Mouse (Mus musculus) urinary bladder, adult 2 months (tissue): ENCODE data around the gene Acot5. TPM values are rescaled to one million over a fixed set of nuclear protein-coding genes. Genes with fewer than 3 reads are reported as not detected.
"Not testable (repeated sequence)": the region's sequence is repeated elsewhere in the genome, so short reads cannot be mapped to it uniquely, and the experiment has no call there.

Experiments
- DNase-seq: peaks from one replicate; pipeline ENCODE4 v3.0.0; 2022; ENCODE audit warnings: low spot score
- polyA plus RNA-seq: library from polyadenylated mRNA; depleted of rRNA; stranded (reverse); fragments of >200 nt; gene quantifications from 2 replicates; pipeline ENCODE4 v1.2.3, GENCODE M21; 2012

Gene Acot5
- polyA plus RNA-seq, 1 experiment: 0.06 TPM

DNA sequence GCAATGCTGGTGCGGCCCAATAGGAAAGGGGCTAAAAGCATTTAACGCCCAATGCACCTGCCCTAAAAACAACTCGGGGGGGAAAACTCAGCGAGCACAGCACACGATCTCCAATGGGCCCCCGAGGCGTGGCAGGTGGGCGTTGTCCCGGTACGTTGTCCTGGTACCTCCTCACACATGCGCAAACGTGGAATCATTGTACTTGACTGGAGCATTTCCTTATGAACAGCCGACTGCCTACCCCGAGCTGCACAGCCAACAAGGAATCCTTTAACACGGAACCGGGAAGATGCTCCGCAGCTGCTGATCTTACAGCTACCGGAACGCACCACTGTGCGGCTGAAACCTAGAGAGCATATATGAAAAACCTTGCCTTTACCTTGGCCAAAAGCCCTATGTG lies 6.8 kb upstream of the Acot5 start:
- DNase-seq: no peak

DNA sequence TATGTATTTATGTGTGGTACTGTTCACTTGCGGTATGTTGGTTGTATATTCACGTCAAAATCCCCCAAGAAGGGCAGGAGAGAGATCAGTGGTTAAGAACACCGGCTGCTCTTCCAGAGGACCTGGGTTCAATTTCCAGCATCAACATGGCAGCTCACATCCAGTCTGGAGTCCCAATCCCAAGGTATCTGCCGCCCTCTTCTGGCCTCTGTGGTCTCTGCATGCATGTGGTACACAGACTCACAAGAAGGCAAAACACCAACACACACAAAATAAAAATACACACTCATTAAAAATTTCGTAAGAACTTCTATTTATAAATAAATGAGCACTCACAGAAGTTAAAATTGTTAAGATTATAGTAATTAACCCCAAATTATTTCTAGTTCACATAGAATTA lies 5.9 kb upstream of the Acot5 start:
- DNase-seq: no peak

DNA sequence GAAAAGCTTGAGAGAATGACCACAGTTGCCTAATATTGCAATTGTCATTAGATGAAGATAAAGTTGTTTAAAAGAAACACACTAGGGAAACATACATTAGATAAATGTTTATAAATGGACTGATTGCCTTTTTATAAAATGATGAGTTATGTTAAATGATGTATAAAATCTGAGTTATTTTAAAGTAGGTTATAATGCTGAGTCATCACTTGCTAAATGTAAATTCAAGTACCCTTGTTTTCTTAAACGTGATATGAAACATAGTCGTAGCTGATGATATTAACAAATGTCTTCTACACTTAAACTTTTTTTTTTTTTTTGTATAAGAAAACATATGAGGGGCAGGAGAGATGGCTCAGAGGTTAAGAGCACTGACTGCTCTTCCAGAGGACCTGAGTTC lies 5.3 kb upstream of the Acot5 start:
- no peak for DNase-seq

DNA sequence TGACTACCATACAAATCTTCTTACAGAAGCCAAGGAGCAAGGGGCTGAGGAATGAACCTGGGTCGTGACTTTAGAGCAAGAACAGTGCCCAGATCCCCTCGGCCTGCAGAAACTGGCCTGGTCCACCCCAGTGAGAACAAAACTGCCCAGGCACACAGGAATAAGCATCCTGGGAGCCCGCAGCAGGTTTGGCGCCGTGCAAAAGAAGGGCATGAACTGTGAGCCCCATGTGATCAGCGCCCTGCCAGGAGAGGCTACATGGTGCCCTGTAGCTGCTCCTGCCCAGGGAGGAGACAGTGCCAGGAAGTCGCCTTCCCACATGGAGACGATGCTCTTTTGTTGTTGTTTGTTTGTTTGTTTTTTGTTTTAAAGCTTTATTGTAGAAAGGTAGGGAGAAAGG lies 4.5 kb upstream of the Acot5 start:
- no peak for DNase-seq

DNA sequence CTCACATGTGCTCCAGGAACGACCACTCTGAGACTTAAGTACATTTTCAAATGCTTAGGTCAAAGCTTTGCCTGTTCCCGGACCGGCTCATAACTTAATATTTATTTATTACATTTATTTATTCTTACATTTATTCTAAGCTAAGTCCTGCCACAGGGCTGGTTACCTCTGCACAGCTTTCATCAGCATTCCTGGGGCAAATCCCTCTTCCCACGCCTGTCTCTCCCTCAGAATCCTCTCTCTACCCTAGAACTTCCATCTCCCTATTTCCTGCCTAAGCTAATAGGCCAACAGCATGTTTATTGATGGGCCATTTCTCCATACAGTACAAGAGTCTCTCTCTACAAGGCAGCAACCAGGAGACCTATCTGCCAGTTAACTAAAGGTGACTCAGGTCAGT lies 1.4 kb upstream of the Acot5 start:
- no peak for DNase-seq

DNA sequence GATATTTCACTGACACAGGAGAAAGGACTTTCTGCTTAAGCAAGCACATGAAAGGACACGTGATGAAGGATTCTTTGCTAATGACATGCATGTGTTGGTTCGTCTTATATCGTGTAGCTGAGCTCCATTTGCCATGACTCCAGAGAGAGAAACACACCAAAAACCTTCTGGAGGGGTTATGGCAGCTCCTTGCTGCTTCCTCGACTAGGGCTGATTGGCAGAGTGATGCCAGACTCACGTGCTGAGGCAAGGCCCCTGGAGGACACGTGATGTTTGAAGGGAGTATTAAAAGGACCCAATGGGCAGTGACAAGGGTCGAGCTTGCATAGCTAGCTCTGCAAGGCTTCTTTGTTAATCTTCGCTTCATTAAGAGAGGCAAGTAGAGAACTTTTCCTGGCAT lies 829 bp upstream of the Acot5 start:
- DNase-seq: no peak

DNA sequence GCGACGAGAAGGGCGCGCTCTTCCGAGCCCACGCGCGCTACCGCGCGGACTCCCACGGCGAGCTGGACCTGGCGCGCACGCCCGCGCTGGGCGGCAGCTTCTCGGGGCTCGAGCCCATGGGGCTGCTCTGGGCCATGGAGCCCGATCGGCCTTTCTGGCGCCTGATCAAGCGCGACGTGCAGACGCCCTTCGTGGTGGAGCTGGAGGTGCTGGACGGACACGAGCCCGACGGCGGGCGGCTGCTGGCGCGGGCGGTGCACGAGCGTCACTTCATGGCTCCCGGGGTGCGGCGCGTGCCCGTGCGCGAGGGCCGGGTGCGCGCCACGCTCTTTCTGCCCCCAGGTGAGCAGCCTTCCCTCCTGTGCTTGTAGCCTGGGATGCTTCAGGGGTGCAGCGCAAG lies 457 bp downstream of the Acot5 start:
- peak; percentile 30 for DNase-seq

DNA sequence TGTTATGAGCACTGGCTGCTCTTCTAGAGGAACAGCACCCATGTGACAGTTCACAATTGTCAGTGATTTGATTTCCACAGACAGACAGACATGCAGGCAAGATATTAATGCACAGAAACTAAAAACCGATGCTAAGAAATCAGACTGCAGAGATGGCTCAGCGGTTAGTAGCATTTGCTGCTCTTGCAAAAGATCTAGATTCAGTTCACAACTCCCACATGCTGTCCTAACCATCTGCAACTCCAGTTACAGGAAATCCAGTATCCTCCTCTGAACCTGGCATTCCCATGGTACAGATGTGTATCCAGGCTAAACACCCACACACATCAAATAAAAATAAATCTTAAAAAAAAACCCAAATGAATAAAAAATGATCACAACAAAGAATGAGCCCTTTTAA lies 2.6 kb downstream of the Acot5 start:
- DNase-seq: no peak

DNA sequence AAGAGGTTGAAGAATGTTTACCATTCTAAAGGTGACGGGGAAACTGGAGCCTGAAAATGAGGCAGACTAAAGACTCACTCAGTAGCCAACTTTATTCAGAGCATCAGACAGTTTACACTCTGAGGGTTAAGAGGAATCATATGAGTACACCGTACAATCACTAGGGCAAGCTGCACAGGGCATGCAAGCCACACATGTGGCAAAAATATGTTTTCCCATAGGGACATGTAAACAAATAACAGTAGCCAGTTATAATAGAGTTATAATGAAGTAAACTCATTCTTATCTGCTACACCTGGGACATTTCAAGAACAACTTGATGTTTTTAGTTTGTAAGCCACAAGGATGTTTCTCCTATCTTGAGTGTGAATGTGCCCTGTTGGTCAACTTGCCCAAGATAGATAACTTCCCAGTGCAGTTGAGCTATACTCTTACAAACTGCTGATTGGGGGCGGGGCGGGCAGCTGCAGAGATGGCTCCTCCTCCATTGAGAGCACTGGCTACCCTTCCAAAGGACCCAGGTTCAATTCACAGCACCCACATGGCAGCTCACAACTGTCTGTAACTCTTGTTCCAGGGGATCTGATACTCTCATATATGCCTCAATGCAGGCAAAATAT lies 8.4 kb downstream of the Acot5 start:
- DNase-seq: no peak

DNA sequence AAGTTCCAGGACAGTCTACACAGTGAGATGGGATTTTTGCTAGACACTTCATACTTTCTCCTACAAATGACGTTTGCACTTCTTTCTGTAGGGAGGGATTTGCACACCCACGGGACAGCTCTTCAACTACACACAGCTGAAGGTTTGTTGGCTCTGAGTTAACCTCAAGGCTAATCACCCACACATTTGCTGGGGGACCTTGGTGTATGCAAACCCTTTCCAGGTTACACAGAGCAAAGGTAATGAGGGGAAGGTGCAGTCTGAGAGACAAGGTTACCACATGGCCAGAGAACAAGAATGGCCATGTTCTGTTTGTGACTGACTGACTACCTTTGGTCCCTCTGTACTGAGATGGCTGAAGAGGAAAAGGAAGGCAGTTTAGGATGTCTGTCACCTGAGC lies 14.7 kb downstream of the Acot5 start:
- no peak for DNase-seq

DNA sequence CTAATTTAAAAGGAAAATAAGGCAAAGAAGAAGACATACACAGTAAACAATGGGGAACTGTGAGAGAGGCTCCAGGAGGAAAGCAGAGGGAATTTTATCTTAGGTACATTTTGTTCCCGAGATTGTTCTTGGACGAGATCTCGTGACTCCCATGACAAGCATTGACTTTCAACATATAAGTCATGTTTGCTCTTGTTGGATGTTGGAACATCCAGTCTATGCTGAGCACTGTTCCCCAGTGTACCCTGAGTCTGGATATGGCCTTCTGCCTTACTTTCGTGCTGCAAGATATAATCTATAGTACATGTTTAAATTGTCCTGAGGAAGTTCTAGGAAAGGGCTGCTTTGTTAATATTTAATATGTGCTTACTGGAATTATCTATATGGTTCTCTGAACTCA lies 15.5 kb downstream of the Acot5 start:
- no peak for DNase-seq

DNA sequence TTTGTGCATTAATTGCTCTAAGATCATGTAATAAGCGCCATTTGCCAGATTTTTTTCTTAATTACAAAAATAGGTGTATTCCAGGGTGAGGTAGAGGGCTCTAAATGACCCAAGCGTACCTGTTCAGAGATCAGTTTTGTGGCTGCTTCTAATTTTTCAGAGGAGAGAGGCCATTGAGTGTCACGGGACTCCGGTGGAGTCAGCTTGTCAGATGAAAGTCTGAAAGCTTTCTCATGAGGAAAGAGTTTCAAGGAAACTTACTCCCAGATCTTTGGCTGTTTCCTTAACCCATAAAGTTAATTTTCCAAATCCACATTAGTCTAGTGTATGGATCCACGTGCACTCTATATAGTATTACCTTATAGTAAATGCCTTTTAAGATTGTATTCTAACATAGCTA lies 25.5 kb downstream of the Acot5 start:
- not testable (repeated sequence) for DNase-seq

DNA sequence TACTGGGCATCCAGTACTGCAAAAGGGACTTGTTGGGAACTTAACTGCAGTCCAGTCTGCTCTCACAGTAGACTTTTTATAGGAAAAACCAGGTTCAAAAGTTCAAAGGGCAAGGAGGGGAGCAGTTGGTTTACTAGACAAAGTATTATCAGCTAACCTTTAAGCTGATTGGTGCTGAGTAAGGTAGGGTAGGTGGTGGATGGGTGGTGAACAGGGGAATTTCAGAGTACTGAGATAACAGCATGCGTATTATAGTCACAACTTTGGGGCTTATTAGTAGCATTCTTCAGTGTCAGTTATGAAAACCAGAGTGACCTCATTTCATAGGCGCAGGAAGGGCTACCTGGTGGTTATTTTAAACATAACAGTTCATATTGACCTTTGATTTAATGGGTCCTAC lies 30.5 kb downstream of the Acot5 start:
- DNase-seq: no peak

DNA sequence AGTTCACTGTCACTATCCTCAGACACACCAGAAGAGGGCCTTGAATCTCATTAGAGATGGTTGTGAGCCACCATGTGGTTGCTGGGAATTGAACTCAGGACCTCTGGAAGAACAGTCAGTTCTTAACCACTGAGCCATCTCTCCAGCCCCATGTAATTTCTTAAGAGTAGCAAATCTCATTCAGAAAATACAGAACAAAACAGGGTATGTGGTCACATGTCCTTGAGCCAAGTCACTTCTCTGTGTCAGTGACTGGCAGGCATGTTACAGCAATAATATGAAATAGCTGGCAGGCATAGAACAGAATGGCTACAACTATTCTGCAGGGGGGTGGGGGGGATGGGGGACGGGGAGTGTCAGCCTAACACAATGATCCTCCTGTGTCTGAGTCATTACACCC lies 30.9 kb downstream of the Acot5 start:
- no peak for DNase-seq

DNA sequence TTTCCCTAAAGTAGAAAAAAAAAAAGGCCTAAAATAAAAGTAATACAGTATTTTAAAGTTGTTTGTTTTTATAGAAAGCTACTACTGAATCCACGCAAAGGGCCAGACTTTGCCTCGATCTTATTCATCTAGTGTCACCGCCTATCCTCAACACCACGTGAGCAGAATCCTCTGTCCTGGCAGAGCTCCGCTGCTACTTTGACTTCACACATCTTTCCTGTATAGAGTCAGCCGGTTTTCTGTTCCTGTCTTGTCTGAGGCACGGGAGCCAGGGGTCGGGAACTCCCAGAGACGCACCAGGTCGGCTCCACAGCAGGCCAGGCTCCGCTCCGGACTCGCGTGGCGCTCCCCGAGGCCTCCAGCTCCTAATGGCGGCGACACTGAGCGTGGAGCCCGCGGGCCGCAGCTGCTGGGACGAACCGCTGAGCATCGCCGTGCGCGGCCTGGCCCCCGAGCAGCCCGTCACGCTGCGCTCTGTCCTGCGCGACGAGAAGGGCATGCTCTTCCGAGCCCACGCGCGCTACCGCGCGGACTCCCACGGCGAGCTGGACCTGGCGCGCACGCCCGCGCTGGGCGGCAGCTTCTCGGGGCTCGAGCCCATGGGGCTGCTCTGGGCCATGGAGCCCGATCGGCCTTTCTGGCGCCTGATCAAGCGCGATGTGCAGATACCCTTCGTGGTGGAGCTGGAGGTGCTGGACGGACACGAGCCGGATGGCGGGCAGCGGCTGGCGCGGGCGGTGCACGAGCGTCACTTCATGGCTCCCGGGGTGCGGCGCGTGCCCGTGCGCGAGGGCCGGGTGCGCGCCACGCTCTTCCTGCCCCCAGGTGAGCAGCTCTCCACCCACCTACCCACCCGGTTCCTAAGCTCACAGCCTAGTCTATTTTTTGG lies 31.7 kb downstream of the Acot5 start, which contains the start of gene Acot6:
Acot6 (plus strand) TSS at position 51 of the 889 bp plus-strand sequence.
- DNase-seq: peak; percentile 40

DNA sequence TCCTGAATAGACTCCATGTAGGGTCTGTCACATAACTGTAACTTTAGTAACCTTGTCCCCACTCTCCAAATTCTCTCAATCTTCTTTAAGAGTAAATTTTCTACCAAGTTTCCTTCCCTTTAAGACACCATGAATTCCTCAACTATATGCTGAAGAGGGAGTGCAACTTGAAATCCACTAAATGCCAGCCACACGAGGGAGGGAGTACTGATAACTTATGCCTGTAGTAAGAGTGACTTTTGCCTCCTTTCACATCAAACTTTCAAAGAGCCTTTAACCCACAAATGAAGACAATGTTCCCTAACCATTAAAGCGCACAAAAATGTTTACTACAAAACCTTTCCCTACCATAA lies 32.3 kb downstream of the Acot5 start:
- DNase-seq: no peak

DNA sequence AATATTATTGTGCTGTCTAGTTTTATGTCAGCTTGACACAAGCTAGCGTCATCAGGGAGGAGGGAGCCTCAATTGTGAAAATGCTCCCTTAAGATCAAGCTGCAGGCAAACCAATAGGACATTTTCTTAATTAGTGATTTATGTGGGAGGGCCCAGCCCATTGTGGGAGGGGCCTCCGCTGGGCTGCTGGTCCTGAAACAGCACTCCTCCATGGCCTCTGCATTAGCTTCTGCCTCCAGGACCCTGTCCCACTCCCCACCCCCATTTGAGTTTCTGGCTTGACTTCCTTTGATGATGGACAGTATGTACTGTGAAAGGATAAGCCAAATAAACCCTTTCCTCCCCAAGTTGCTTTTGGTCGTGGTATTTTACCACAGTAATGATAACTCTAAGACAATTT lies 37.9 kb downstream of the Acot5 start:
- no peak for DNase-seq

DNA sequence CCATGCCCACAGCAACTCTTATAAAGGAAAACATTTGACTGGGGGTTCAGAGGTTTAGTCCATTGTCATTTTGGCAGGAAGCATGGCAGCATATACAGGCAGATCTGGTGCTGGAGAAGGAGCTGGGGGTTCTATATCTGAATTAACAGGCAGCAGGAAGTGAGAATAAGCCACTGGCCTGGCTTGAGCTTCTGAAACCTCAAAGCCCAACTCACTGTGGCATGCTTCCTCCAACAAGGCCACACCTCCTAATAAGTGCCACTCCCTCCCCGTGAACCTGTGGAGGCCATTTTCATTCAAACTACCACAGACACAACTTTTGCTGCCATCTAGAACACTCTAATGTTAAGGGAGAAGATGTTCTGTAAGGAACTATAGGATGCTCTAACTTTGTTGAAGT lies 38.6 kb downstream of the Acot5 start:
- no peak for DNase-seq

DNA sequence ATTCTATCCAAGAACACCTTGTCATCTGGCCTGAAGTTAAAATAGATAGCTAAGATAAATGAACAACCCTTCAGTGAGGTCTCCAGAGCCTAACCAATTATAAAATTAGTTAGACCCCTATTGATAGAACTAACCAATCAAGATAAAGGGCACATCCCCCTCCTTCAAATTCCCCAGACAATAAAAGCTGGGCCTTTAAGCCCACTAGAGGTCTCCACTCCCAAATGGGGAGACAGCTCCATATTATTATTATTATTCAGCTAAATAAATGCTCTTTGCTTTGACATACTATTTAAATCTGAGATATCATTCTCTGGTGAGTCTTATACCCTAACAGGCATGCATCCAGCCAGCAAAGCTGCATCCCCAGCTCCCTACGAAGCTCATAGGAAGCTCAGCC lies 40.8 kb downstream of the Acot5 start:
- no peak for DNase-seq

DNA sequence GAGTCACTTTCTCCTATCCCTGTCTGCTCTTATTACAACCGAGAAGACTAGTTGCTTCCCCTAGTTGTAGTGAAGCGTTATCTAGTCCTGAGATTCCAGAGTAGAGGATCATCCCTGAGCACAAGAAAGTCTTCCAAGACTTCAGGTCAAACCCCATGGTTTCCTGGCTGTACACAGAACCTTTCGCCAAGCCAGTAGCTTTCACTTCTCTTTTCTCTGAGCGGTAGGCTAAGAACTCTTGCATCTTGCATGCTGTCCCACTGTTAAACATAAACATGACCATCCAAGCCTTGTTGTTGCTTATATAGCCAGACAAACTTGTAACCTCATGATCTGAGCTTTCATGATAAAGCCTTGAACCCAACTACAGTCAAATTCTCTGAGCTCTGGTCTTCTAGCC lies 41.7 kb downstream of the Acot5 start:
- no peak for DNase-seq

DNA sequence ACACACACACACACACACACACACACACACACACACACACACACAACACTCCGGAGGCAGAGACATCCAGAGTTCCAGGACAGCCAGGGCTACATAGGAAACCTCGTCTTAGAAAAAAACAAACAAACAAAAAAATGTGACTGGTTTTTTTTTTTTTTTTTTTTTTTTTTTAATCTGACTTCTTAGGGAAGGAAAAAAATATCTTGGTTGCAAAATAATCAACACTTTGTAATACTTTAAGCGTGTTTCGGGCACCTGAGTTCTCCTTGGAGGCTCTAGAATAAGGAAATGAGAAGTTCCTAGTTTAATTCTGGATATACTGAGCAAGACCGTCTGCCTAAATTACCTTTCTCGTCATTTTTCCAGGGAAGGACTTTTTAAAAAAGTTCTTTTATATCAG lies 44.6 kb downstream of the Acot5 start:
- no peak for DNase-seq

DNA sequence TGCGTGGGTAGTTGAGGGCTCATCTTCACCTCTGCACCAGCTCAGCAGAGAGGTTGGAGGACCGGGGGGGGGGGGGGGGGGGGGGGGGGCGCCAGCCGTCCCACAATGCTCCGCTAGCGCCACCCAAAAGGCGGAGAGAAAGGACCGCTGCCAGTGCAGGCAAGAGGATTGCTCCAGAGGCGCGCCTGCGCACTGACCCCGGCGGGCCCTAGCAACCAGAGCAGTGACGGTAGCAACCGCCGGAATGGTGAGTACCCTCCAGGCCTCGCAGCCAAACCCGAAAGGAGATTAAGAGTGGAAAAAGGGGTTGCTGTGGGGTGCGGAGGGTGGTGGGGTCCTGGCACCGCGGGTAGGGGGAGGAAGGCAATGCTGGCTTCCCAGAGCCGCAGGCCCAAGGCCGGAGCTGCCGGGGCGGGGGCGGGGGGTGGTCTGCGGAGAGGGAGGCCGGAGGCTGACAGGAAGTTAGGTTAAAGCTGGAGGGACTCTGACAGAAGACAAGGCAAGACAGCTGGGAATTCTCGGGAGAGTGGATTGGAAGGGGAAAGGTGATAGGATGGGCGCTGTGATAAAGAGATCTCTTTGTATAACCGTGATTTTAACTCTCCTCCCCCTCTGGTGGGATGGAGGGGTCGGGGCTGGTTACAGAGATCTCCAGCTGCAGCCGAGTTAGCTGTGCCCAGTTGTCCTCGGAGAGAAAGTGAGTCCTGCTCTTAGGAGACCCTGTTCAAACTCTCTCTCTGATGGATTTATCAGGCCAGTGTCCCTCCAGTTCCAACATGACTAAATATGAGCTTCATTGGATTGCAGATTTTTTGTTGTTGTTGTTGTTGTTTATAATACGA lies 45.2 kb downstream of the Acot5 start, which contains the start of gene Dnal1:
Dnal1 (plus strand) TSS at position 214 of the 842 bp plus-strand sequence.
- DNase-seq: peak; percentile 63

DNA sequence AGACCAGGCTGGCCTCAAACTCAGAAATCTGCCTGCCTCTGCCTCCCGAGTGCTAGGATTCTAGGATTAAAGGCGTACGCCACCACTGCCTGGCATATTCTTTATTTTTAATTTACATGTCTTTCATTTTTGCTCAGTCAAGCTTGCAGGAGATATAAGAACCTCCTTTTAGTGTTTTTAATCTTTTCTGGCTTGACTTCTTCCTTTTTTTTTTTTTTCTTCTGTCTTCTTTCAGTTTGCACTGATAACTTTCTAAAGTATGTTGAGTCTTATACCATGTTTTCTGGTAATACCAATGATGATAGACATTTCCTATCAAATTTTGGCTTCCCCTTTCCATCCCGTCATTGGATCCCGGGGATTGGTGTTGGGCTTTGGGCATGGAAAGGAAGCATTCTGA lies 50.5 kb downstream of the Acot5 start:
- no peak for DNase-seq
